Mouse (Mus musculus): ENCODE data around the gene Tmem196. TPM values are rescaled to one million over a fixed set of nuclear protein-coding genes. Genes with fewer than 3 reads are reported as not detected.

Gene Tmem196
- polyA plus RNA-seq (2012; rRNA removed), result 18.3 and 18.5 TPM in 2 replicates

DNA sequence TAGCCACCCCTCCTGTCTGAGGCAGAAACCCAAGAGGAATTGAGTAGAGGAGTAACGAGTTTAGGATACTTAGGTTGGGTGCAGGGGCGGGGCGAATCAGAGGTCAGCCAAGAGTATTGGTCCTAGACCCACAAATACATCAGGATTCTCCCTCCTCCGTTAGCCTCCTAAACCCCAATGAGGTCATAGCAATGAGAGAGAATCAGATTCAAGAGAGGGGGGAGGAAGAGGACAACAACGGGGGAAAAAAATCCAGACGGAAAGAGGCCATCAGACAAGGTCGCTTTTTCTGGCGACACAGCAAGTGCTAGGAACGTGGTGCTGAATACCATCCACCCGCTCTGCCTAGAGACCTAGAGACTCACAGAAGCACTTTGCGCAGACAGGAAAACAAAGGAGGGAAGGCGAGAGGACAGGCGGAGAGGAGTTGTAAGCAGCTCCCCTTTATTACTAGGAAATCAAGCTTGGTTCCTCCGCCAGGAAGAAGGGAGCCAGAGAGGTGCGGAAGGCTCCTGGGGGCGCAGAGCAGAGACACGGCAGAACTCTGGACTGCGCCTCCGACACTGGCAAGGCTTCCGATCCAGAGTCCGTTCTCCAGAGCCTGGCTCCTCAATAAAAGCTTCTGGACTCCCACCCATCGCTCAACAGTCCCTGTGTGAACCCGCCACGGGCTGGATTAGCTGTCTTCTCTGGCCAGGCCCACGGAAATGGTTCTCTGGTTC is at the start of gene Tmem196:
TSS of gene Tmem196 (plus strand) at position 234 of the 722 bp plus-strand sequence.
- H3K4me1 ChIP-seq (ENCODE audit: control insufficient read depth, insufficient read depth, low read length), result no peaks in the 10 kb centered on the region
- H3K4me3 ChIP-seq (ENCODE audit: insufficient read depth, low read length), result peak within 1 kb of the TSS; percentile 54
- H3K27ac ChIP-seq (ENCODE audit: insufficient read depth, low read length), result peak within 1 kb of the TSS; percentile 14; the same call in 1 of the 2 replicates
- 0 out of 2 replicates have a peak, but pooled peaks have one; percentile 4 for TF ChIP-seq POLR2A (IDR thresholded peaks at IDR 0.05; ENCODE audit: extremely low read depth, insufficient read depth, low read length)
- TF ChIP-seq CTCF (IDR thresholded peaks at IDR 0.05; ENCODE audit: extremely low read depth, insufficient read depth, low read length), result no peak

DNA sequence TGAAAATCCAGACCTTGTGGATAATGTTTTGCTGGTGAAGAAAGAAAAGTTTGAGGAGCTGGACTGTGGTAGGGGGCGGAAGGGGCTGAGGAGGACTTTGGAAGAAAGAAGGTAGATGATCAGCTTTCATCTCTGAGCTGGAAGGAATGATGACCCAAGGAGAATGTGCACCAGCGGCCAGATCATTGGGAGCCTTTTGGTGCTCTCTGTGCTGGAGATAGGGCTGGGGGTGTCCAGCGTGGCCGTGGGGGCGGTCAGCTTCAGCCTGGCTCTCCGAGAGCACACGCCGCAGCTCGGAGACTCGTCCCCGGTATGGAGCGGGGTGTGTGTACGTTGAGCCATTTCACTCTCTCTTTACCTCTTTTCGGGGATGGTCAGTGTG is 680 bp downstream of the Tmem196 start:
- TF ChIP-seq POLR2A (IDR thresholded peaks at IDR 0.05; ENCODE audit: extremely low read depth, insufficient read depth, low read length), result peak; percentile 28; the same call in 1 of the 2 replicates
- TF ChIP-seq CTCF (IDR thresholded peaks at IDR 0.05; ENCODE audit: extremely low read depth, insufficient read depth, low read length), result no peak
- H3K27ac ChIP-seq (ENCODE audit: insufficient read depth, low read length), result peak overlapping the region; percentile 14; the same call in 1 of the 2 replicates
- peak overlapping the region; percentile 54 for H3K4me3 ChIP-seq (ENCODE audit: insufficient read depth, low read length)
- H3K4me1 ChIP-seq (ENCODE audit: control insufficient read depth, insufficient read depth, low read length), result no peaks in the 10 kb centered on the region

DNA sequence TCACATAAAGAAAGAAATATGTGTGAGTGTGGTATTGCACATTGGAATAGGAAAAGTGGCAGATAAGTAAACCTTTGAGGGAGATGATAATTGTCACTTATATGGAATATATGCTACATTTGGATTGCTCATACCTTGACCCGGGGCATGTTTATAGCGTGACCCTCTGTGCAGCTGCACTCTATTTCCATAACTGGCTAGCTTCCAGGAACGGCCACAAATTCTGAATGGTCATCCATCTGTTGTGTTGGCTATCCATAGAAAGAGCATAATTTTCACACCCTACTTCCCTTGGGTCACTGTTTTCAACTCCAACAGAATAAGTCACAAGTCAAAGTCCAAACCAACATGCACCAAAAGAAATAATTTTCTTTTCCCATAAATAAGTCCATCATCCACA is 11.4 kb downstream of the Tmem196 start:
- no peak overlapping the region for H3K27ac ChIP-seq (ENCODE audit: insufficient read depth, low read length)
- H3K4me1 ChIP-seq (ENCODE audit: control insufficient read depth, insufficient read depth, low read length), result 0 out of 2 replicates have a peak, but pooled peaks cover 2% of the 10 kb centered on the region
- no peak overlapping the region for H3K4me3 ChIP-seq (ENCODE audit: insufficient read depth, low read length)
- TF ChIP-seq CTCF (IDR thresholded peaks at IDR 0.05; ENCODE audit: extremely low read depth, insufficient read depth, low read length) (no peak), POLR2A (IDR thresholded peaks at IDR 0.05; ENCODE audit: extremely low read depth, insufficient read depth, low read length) (no peak)

DNA sequence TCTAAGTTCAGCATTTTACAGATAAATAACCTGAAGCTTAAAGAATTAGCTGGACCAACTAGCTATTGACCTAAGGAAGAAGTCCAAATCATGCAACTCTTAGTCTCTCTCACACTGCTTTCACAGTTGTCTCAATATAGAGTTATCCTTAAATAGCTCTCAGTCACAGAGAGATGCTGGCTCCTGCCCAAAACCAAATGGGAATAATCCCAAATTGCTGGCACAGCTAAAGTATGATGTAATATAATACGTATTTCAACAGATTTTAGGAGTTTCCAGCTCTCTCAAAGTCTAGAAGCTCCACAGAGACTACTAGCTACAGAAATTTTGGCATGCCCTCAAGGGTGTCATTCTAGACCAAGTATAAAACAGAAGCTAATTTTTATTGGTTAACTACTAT is 15.1 kb downstream of the Tmem196 start:
- TF ChIP-seq CTCF (IDR thresholded peaks at IDR 0.05; ENCODE audit: extremely low read depth, insufficient read depth, low read length), result no peak
- no peak for TF ChIP-seq POLR2A (IDR thresholded peaks at IDR 0.05; ENCODE audit: extremely low read depth, insufficient read depth, low read length)
- Histone ChIP-seq H3K4me1 (ENCODE audit: control insufficient read depth, insufficient read depth, low read length) (0 out of 2 replicates have a peak, but pooled peaks cover 2% of the 10 kb centered on the region), H3K4me3 (ENCODE audit: insufficient read depth, low read length) (no peak overlapping the region), H3K27ac (ENCODE audit: insufficient read depth, low read length) (no peak overlapping the region)

DNA sequence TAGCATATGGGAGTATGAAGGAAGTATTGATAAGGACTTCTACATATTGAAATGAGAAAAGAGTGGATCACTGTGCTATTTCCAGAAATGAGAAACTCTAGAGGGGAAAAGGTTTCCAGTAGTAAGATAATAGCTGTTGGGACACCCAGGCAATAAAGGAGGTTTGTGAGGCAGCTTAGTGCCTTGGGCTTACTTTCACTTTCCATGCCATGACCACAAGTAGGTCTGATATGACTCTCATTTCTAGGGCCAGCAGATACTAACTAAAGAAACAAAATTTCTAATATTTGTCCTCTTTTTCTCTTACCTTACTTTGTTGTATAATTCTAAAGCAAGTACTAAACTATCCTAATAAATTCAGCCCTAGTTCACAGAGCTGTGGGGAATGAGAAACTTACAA is 19.8 kb downstream of the Tmem196 start:
- no peak overlapping the region for H3K27ac ChIP-seq (ENCODE audit: insufficient read depth, low read length)
- no peak for TF ChIP-seq CTCF (IDR thresholded peaks at IDR 0.05; ENCODE audit: extremely low read depth, insufficient read depth, low read length)
- no peak for TF ChIP-seq POLR2A (IDR thresholded peaks at IDR 0.05; ENCODE audit: extremely low read depth, insufficient read depth, low read length)
- H3K4me1 ChIP-seq (ENCODE audit: control insufficient read depth, insufficient read depth, low read length), result no peaks in the 10 kb centered on the region
- H3K4me3 ChIP-seq (ENCODE audit: insufficient read depth, low read length), result no peak overlapping the region

DNA sequence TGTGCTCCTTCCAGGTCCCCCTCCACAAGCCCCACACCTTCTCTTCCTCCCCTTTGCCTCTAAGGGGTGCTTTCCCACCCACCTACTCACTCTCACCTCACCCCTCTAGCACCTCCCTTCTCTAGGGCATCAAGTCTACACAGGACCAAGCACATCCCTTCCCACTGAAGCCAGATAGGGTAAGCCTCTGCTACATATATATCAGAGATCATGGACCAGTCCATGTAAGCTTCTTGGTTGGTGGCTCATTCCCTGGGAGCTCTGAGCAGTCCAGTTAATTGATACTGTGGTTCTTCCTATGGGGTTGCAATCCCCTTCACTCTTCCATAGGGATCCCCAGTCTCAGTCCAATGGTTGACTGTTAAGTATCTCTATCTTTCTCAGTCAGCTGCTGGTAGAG is 24.4 kb downstream of the Tmem196 start:
- TF ChIP-seq CTCF (IDR thresholded peaks at IDR 0.05; ENCODE audit: extremely low read depth, insufficient read depth, low read length) (no peak), POLR2A (IDR thresholded peaks at IDR 0.05; ENCODE audit: extremely low read depth, insufficient read depth, low read length) (no peak)
- H3K4me3 ChIP-seq (ENCODE audit: insufficient read depth, low read length), result no peak overlapping the region
- no peak overlapping the region for H3K27ac ChIP-seq (ENCODE audit: insufficient read depth, low read length)
- H3K4me1 ChIP-seq (ENCODE audit: control insufficient read depth, insufficient read depth, low read length), result no peaks in the 10 kb centered on the region

DNA sequence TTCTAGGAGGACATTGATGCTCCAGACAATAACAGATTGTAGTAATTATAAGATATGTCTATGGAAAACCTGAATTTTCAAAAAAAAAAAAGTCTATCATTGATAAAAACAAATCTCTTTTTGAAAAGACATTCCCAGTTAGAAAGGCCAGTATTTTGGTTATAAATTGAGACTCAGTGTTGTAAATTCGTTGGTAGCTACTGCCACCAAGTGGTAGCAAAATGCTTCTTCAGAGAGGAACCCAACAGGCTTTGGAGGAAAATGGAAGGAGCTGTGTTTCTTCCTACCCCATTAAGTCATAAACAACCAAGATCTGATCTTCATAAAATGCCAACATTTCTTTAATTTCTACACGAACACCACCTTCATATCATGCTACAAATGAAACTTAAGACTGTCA is 36.1 kb downstream of the Tmem196 start:
- no peak overlapping the region for H3K27ac ChIP-seq (ENCODE audit: insufficient read depth, low read length)
- no peaks in the 10 kb centered on the region for H3K4me1 ChIP-seq (ENCODE audit: control insufficient read depth, insufficient read depth, low read length)
- TF ChIP-seq CTCF (IDR thresholded peaks at IDR 0.05; ENCODE audit: extremely low read depth, insufficient read depth, low read length) (peak; percentile 45; the same call in 1 of the 2 replicates), POLR2A (IDR thresholded peaks at IDR 0.05; ENCODE audit: extremely low read depth, insufficient read depth, low read length) (no peak)
- no peak overlapping the region for H3K4me3 ChIP-seq (ENCODE audit: insufficient read depth, low read length)

DNA sequence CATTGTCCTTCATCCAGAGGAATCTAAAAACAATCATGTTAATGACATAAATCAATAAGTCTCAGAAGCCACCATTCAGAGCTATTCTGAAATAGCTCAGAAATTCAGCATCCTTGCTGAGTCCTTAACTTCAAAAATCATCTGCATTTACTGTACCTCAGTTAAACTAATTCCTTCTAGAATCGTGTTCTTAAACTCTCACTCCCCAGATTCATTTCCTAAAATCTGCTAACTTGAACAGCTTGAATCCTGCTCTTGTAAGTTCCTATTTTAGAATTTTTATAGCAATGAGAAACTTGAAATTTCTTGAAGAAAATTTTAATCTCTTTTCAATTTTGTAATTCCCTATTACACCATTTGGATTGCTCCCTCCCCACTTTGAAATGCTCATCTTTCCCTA is 52.6 kb downstream of the Tmem196 start:
- TF ChIP-seq POLR2A (IDR thresholded peaks at IDR 0.05; ENCODE audit: extremely low read depth, insufficient read depth, low read length) (no peak), CTCF (IDR thresholded peaks at IDR 0.05; ENCODE audit: extremely low read depth, insufficient read depth, low read length) (no peak)
- no peaks in the 10 kb centered on the region; the same call in 1 of the 2 replicates for H3K4me1 ChIP-seq (ENCODE audit: control insufficient read depth, insufficient read depth, low read length)
- 0 out of 2 replicates have a peak overlapping the region, but pooled peaks have one; percentile 35 for H3K27ac ChIP-seq (ENCODE audit: insufficient read depth, low read length)
- H3K4me3 ChIP-seq (ENCODE audit: insufficient read depth, low read length), result no peak overlapping the region

DNA sequence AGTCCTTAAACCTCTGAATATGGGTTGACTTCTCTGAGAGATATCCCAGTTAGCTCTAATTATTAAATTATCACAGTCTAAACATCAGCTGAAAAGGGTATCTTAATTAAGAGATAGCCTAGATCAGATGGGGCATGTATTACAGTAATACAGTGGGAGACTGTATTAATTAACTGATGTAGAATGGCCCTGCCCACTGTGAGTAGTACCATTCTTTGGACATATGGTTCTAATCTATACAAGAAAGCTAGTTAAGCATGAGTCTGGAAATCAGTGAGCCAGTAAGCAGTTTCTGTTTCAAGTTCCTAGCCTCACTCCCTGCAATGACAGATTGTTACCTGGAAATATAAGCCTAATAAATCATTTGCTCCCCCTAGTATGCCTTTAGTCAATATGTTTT is 58.7 kb downstream of the Tmem196 start:
- no peak for TF ChIP-seq POLR2A (IDR thresholded peaks at IDR 0.05; ENCODE audit: extremely low read depth, insufficient read depth, low read length)
- no peak for TF ChIP-seq CTCF (IDR thresholded peaks at IDR 0.05; ENCODE audit: extremely low read depth, insufficient read depth, low read length)
- Histone ChIP-seq H3K27ac (ENCODE audit: insufficient read depth, low read length) (no peak overlapping the region), H3K4me3 (ENCODE audit: insufficient read depth, low read length) (no peak overlapping the region), H3K4me1 (ENCODE audit: control insufficient read depth, insufficient read depth, low read length) (no peaks in the 10 kb centered on the region)

DNA sequence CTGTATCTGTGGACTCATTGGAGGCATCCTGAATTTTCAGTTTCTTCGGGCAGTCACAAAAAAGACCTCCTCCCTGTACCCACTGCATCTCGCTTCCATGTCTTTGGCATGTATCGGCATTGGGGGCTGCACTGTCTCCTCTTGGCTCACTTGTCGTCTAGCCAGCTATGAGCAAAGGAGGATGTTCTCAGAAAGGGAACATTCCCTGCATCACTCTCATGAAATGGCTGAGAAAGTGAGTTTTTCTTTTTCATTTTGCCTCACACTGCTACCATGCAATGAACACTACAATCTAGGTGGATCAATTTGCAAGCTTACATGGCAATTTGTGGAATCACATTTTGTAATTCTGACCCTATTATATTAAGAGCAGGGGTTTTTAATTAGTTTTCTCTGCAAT is 69.1 kb downstream of the Tmem196 start:
- TF ChIP-seq CTCF (IDR thresholded peaks at IDR 0.05; ENCODE audit: extremely low read depth, insufficient read depth, low read length), result no peak
- no peak for TF ChIP-seq POLR2A (IDR thresholded peaks at IDR 0.05; ENCODE audit: extremely low read depth, insufficient read depth, low read length)
- no peaks in the 10 kb centered on the region for H3K4me1 ChIP-seq (ENCODE audit: control insufficient read depth, insufficient read depth, low read length)
- peak overlapping the region; percentile 3 for H3K27ac ChIP-seq (ENCODE audit: insufficient read depth, low read length)
- no peak overlapping the region for H3K4me3 ChIP-seq (ENCODE audit: insufficient read depth, low read length)

Measured in cortical plate, adult 2 months (tissue).